Mouse (Mus musculus) heart, adult 2 months (tissue): ENCODE results near the gene Zcchc24. TPM values are rescaled to one million over a fixed set of nuclear protein-coding genes. Genes with fewer than 3 reads are reported as not detected.
A peak's percentile ranks its signal among the peaks of the same experiment; 100 is the strongest.

Experiments used
- DNase-seq, 2 experiments: peaks; one replicate each; pipeline ENCODE4 v3.0.0; 2021
- H3K27ac ChIP-seq: fragments of 200-600 bp; 2 replicates; pipeline ENCODE4 v1.8.1; 2022
- H3K27me3 ChIP-seq: fragments of 200-500 bp; 2 replicates; pipeline ENCODE4 v1.6.1; 2012; ENCODE audit warnings: mild to moderate bottlenecking, low read length, inconsistent platforms, mixed read lengths; ENCODE audit not compliant: control insufficient read depth, insufficient read depth
- H3K36me3 ChIP-seq: fragments of 200-500 bp; 2 replicates; pipeline ENCODE4 v1.6.1; 2012; ENCODE audit warnings: low read length, inconsistent platforms; ENCODE audit not compliant: control insufficient read depth, insufficient read depth
- H3K4me1 ChIP-seq: fragments of 200-500 bp; 2 replicates; pipeline ENCODE4 v1.6.1; 2011; ENCODE audit warnings: low read length; ENCODE audit not compliant: control insufficient read depth, insufficient read depth
- H3K4me3 ChIP-seq: fragments of 200-600 bp; 2 replicates; pipeline ENCODE4 v1.8.1; 2022
- H3K79me2 ChIP-seq: fragments of 200-500 bp; replicated peaks from 2 replicates; pipeline ENCODE4 v1.6.1; 2012; ENCODE audit warnings: mild to moderate bottlenecking, inconsistent platforms, low read length, moderate library complexity, mixed read lengths; ENCODE audit not compliant: control insufficient read depth, insufficient read depth
- H3K9ac ChIP-seq: fragments of 200-500 bp; 2 replicates; pipeline ENCODE4 v1.6.1; 2012; ENCODE audit warnings: low read depth, mild to moderate bottlenecking, control low read depth, inconsistent platforms, low read length, mixed read lengths
- CTCF ChIP-seq: fragments of 200-600 bp; IDR thresholded peaks from 2 replicates; pipeline ENCODE4 v1.8.1; 2022; ENCODE audit warnings: antibody characterized with exemption, mild to moderate bottlenecking, moderate library complexity
- EP300 ChIP-seq: fragments of 200-500 bp; IDR thresholded peaks from 2 replicates; pipeline ENCODE4 v1.6.1; 2011; ENCODE audit warnings: low read depth, low read length, control low read depth; ENCODE audit not compliant: insufficient read depth
- POLR2A ChIP-seq: fragments of 200-500 bp; IDR thresholded peaks from 2 replicates; pipeline ENCODE4 v1.6.1; 2011; ENCODE audit warnings: mild to moderate bottlenecking, low read depth, low read length, control low read depth; ENCODE audit not compliant: insufficient read depth
- WGBS: fragments of 180-500 bp; shearing (Covaris S2); methylation state at CpG from one replicate; pipeline ENCODE4 v1.1.7; 2018; 5-methylcytosine and 5-hydroxymethylcytosine counted together
- intact Hi-C: fragments of 180-260 bp; cut with DNase I; formaldehyde crosslinking; loops from one replicate; pipeline ENCODE4 v1.15.1; 2025
- polyA plus RNA-seq: library from polyadenylated mRNA; depleted of rRNA; stranded (reverse); fragments of >200 nt; gene quantifications from 2 replicates; pipeline ENCODE4 v1.2.3, GENCODE M21; 2012
- total RNA-seq, 2 experiments: library from RNA; stranded (reverse); gene quantifications; 2 replicates each; pipeline ENCODE4 v1.2.3; 2021

The Zcchc24 gene
- total and polyA plus RNA-seq, 3 experiments: 27.3 to 33.5 (median 33.5) TPM

GRCm38 (mm10) chr14:25794331-25794730 lies 25.5 kb upstream of the Zcchc24 start:
- H3K27ac ChIP-seq: no peak overlapping the region
- no peak for DNase-seq
- peaks cover 4% of the 10 kb centered on the region for H3K4me1 ChIP-seq
- H3K9ac ChIP-seq: no peak overlapping the region
- TF ChIP-seq EP300: no peak
- TF ChIP-seq CTCF: no peak
- no peak for TF ChIP-seq POLR2A
- H3K36me3 ChIP-seq: no peaks in the 10 kb centered on the region
- WGBS: 98% methylated on average over 2 of the region's 2 CpGs
- H3K79me2 ChIP-seq: no peaks in the 10 kb centered on the region
- intact Hi-C loops: no loop called here
- no peak overlapping the region for H3K4me3 ChIP-seq
- H3K27me3 ChIP-seq: no peaks in the 10 kb centered on the region

- intact Hi-C loops: no loop called here
- TF ChIP-seq CTCF: no peak
- TF ChIP-seq POLR2A: no peak
- TF ChIP-seq EP300: no peak
Observed at GRCm38 (mm10) chr14:25790768-25791302, 22.0 kb upstream of the Zcchc24 start.

GRCm38 (mm10) chr14:25789946-25790345 lies 21.1 kb upstream of the Zcchc24 start:
- TF ChIP-seq EP300 (no peak), CTCF (no peak), POLR2A (no peak)

More at GRCm38 (mm10) chr14:25790768-25791302, 22.0 kb upstream of the Zcchc24 start:
- Histone ChIP-seq H3K27ac (no peak overlapping the region), H3K79me2 (no peaks in the 10 kb centered on the region), H3K4me1 (peaks cover 5% of the 10 kb centered on the region), H3K36me3 (no peaks in the 10 kb centered on the region), H3K4me3 (no peak overlapping the region), H3K27me3 (no peaks in the 10 kb centered on the region), H3K9ac (no peak overlapping the region)
- 62% methylated on average over 6 of the region's 6 CpGs for WGBS
- no peak for DNase-seq

GRCm38 (mm10) chr14:25789207-25789606 lies 20.4 kb upstream of the Zcchc24 start:
- H3K36me3 ChIP-seq: no peaks in the 10 kb centered on the region
- no peaks in the 10 kb centered on the region for H3K27me3 ChIP-seq
- no peak overlapping the region for H3K9ac ChIP-seq
- H3K4me1 ChIP-seq: peaks cover 4% of the 10 kb centered on the region; the same call in 1 of the 2 replicates
- TF ChIP-seq CTCF: no peak
- no peak for TF ChIP-seq POLR2A
- TF ChIP-seq EP300: no peak
- intact Hi-C loops: no loop called here
- no peak overlapping the region for H3K27ac ChIP-seq
- no peak overlapping the region for H3K4me3 ChIP-seq
- no peak for DNase-seq
- H3K79me2 ChIP-seq: no peaks in the 10 kb centered on the region

More at GRCm38 (mm10) chr14:25789946-25790345, 21.1 kb upstream of the Zcchc24 start:
- H3K4me3 ChIP-seq: no peak overlapping the region
- no peak overlapping the region for H3K9ac ChIP-seq
- no peak overlapping the region for H3K27ac ChIP-seq
- intact Hi-C loops: no loop called here
- H3K36me3 ChIP-seq: no peaks in the 10 kb centered on the region
- no peaks in the 10 kb centered on the region for H3K79me2 ChIP-seq
- 75% methylated on average over 1 of the region's 1 CpGs for WGBS
- peaks cover 4% of the 10 kb centered on the region; the same call in 1 of the 2 replicates for H3K4me1 ChIP-seq
- DNase-seq: no peak
- no peaks in the 10 kb centered on the region for H3K27me3 ChIP-seq

- TF ChIP-seq CTCF (no peak), POLR2A (no peak)
- Histone ChIP-seq H3K36me3 (no peaks in the 10 kb centered on the region), H3K79me2 (no peaks in the 10 kb centered on the region), H3K9ac (no peak overlapping the region), H3K27ac (no peak overlapping the region), H3K27me3 (no peaks in the 10 kb centered on the region), H3K4me1 (peaks cover 4% of the 10 kb centered on the region; the same call in 1 of the 2 replicates), H3K4me3 (no peak overlapping the region)
- intact Hi-C loops: no loop called here
- no peak for DNase-seq
- 49% methylated on average over 5 of the region's 5 CpGs for WGBS
Observed at GRCm38 (mm10) chr14:25788201-25788600, 19.4 kb upstream of the Zcchc24 start.

GRCm38 (mm10) chr14:25787387-25787910 lies 18.6 kb upstream of the Zcchc24 start:
- no peaks in the 10 kb centered on the region for H3K79me2 ChIP-seq
- peak overlapping the region; percentile 51 for H3K27ac ChIP-seq
- peaks cover 4% of the 10 kb centered on the region; the same call in 1 of the 2 replicates for H3K4me1 ChIP-seq
- DNase-seq: no peak
- 75% methylated on average over 12 of the region's 12 CpGs for WGBS
- intact Hi-C loops: no loop called here
- H3K27me3 ChIP-seq: no peaks in the 10 kb centered on the region
- no peak overlapping the region for H3K9ac ChIP-seq
- no peaks in the 10 kb centered on the region for H3K36me3 ChIP-seq
- no peak overlapping the region for H3K4me3 ChIP-seq
- TF ChIP-seq POLR2A (no peak), CTCF (no peak), EP300 (no peak)

- intact Hi-C loops: no loop called here
- no peaks in the 10 kb centered on the region for H3K79me2 ChIP-seq
- no peak overlapping the region for H3K4me3 ChIP-seq
- peak; percentile 75 to 83 for DNase-seq
- H3K9ac ChIP-seq: no peak overlapping the region
- H3K27me3 ChIP-seq: no peaks in the 10 kb centered on the region
- no peaks in the 10 kb centered on the region for H3K36me3 ChIP-seq
- H3K27ac ChIP-seq: peak overlapping the region; percentile 51
- peaks cover 4% of the 10 kb centered on the region; the same call in 1 of the 2 replicates for H3K4me1 ChIP-seq
- TF ChIP-seq CTCF (no peak), EP300 (no peak), POLR2A (no peak)
- 19% methylated on average over 5 of the region's 5 CpGs for WGBS
Observed at GRCm38 (mm10) chr14:25786959-25787358, 18.1 kb upstream of the Zcchc24 start.
